Mouse (Mus musculus) small intestine, adult 2 months (tissue): Measurements from ENCODE around the gene P4ha2.

Source experiments
- CTCF ChIP-seq: fragments of 200-500 bp; IDR thresholded peaks from 2 replicates; pipeline ENCODE4 v1.5.1; 2012; ENCODE audit warnings: low read depth, mild to moderate bottlenecking, control low read depth, inconsistent platforms, low read length, moderate library complexity, mixed read lengths; ENCODE audit not compliant: insufficient replicate concordance, insufficient read length; ENCODE audit errors: extremely low read depth
- POLR2A ChIP-seq: fragments of 200-500 bp; IDR thresholded peaks from 2 replicates; pipeline ENCODE4 v1.6.1; 2012; ENCODE audit warnings: low read depth, mild to moderate bottlenecking, control low read depth, inconsistent platforms, low read length, moderate library complexity

- no peak for TF ChIP-seq CTCF
- TF ChIP-seq POLR2A, result no peak
Measured at GRCm38 (mm10) chr11:54080435-54080834, 19.5 kb upstream of the P4ha2 start.
